Mouse (Mus musculus): ENCODE data around the gene Tmc5. TPM values are rescaled to one million over a fixed set of nuclear protein-coding genes. Genes with fewer than 3 reads are reported as not detected.

Gene Tmc5
- polyA plus RNA-seq, 1 experiment from 2014 or later = 0.18 TPM

- Histone ChIP-seq H3K4me1 (ENCODE audit: control insufficient read depth, insufficient read depth, low read length) (peaks cover 24% of the 10 kb centered on the region), H3K4me3 (ENCODE audit: low read depth, low read length) (no peak overlapping the region), H3K27me3 (ENCODE audit: control insufficient read depth, insufficient read depth, low read depth, low read length) (no peaks in the 10 kb centered on the region), H3K36me3 (ENCODE audit: control insufficient read depth, insufficient read depth, low read length) (0 out of 2 replicates have a peak, but pooled peaks cover 3% of the 10 kb centered on the region), H3K9ac (ENCODE audit: low read depth, low read length) (no peak overlapping the region), H3K4me2 (ENCODE audit: low read length) (no peak overlapping the region), H3K27ac (ENCODE audit: low read length) (no peak overlapping the region), H3K9me3 (replicated peaks; ENCODE audit: control insufficient read depth, low read length, poor library complexity, severe bottlenecking) (no peaks in the 10 kb centered on the region)
- ATAC-seq = no peak
- 91% methylated on average over 5 of the region's 5 CpGs for WGBS
Measured at GRCm38 (mm10) chr7:118706488-118706887, 109.4 kb downstream of the Tmc5 start.

GRCm38 (mm10) chr7:118707216-118707615 lies 110.1 kb downstream of the Tmc5 start:
- 0 out of 2 replicates have a peak, but pooled peaks cover 3% of the 10 kb centered on the region for H3K36me3 ChIP-seq (ENCODE audit: control insufficient read depth, insufficient read depth, low read length)
- H3K4me1 ChIP-seq (ENCODE audit: control insufficient read depth, insufficient read depth, low read length) = peaks cover 24% of the 10 kb centered on the region
- no peaks in the 10 kb centered on the region for H3K27me3 ChIP-seq (ENCODE audit: control insufficient read depth, insufficient read depth, low read depth, low read length)
- no peak overlapping the region for H3K9ac ChIP-seq (ENCODE audit: low read depth, low read length)
- H3K4me3 ChIP-seq (ENCODE audit: low read depth, low read length) = no peak overlapping the region
- WGBS = 86% methylated on average over 2 of the region's 2 CpGs
- no peak overlapping the region for H3K27ac ChIP-seq (ENCODE audit: low read length)
- no peak for ATAC-seq
- H3K9me3 ChIP-seq (replicated peaks; ENCODE audit: control insufficient read depth, low read length, poor library complexity, severe bottlenecking) = no peaks in the 10 kb centered on the region
- H3K4me2 ChIP-seq (ENCODE audit: low read length) = no peak overlapping the region

GRCm38 (mm10) chr7:118708002-118708401 lies 110.9 kb downstream of the Tmc5 start:
- no peaks in the 10 kb centered on the region for H3K27me3 ChIP-seq (ENCODE audit: control insufficient read depth, insufficient read depth, low read depth, low read length)

GRCm38 (mm10) chr7:118710776-118711175 lies 113.7 kb downstream of the Tmc5 start:
- ATAC-seq = no peak
- H3K4me2 ChIP-seq (ENCODE audit: low read length) = no peak overlapping the region
- 56% methylated on average over 5 of the region's 5 CpGs for WGBS
- H3K9me3 ChIP-seq (replicated peaks; ENCODE audit: control insufficient read depth, low read length, poor library complexity, severe bottlenecking) = no peaks in the 10 kb centered on the region
- H3K4me3 ChIP-seq (ENCODE audit: low read depth, low read length) = no peak overlapping the region
- no peak overlapping the region for H3K27ac ChIP-seq (ENCODE audit: low read length)
- peaks cover 8% of the 10 kb centered on the region; the same call in 1 of the 2 replicates for H3K36me3 ChIP-seq (ENCODE audit: control insufficient read depth, insufficient read depth, low read length)
- no peaks in the 10 kb centered on the region for H3K27me3 ChIP-seq (ENCODE audit: control insufficient read depth, insufficient read depth, low read depth, low read length)
- peaks cover 19% of the 10 kb centered on the region for H3K4me1 ChIP-seq (ENCODE audit: control insufficient read depth, insufficient read depth, low read length)
- no peak overlapping the region for H3K9ac ChIP-seq (ENCODE audit: low read depth, low read length)

More at GRCm38 (mm10) chr7:118708002-118708401, 110.9 kb downstream of the Tmc5 start:
- H3K9me3 ChIP-seq (replicated peaks; ENCODE audit: control insufficient read depth, low read length, poor library complexity, severe bottlenecking) = no peaks in the 10 kb centered on the region
- no peak overlapping the region for H3K4me2 ChIP-seq (ENCODE audit: low read length)
- no peak for ATAC-seq
- 0 out of 2 replicates have a peak, but pooled peaks cover 1% of the 10 kb centered on the region for H3K36me3 ChIP-seq (ENCODE audit: control insufficient read depth, insufficient read depth, low read length)
- H3K9ac ChIP-seq (ENCODE audit: low read depth, low read length) = no peak overlapping the region
- WGBS = 88% methylated on average over 4 of the region's 4 CpGs
- no peak overlapping the region for H3K27ac ChIP-seq (ENCODE audit: low read length)
- no peak overlapping the region for H3K4me3 ChIP-seq (ENCODE audit: low read depth, low read length)
- H3K4me1 ChIP-seq (ENCODE audit: control insufficient read depth, insufficient read depth, low read length) = peaks cover 23% of the 10 kb centered on the region

- H3K4me2 ChIP-seq (ENCODE audit: low read length) = peak within 1 kb of the TSS; percentile 66
- WGBS = under 1% methylated on average over 48 of the region's 48 CpGs
- no peaks in the 10 kb centered on the region for H3K9me3 ChIP-seq (replicated peaks; ENCODE audit: control insufficient read depth, low read length, poor library complexity, severe bottlenecking)
- peaks cover 14% of the 10 kb centered on the region for H3K4me1 ChIP-seq (ENCODE audit: control insufficient read depth, insufficient read depth, low read length)
- H3K27me3 ChIP-seq (ENCODE audit: control insufficient read depth, insufficient read depth, low read depth, low read length) = no peaks in the 10 kb centered on the region
- H3K27ac ChIP-seq (ENCODE audit: low read length) = peak within 1 kb of the TSS; percentile 67
- H3K9ac ChIP-seq (ENCODE audit: low read depth, low read length) = peak within 1 kb of the TSS; percentile 71
- peak; percentile 98 for ATAC-seq
- peak within 1 kb of the TSS; percentile 65 for H3K4me3 ChIP-seq (ENCODE audit: low read depth, low read length)
- H3K36me3 ChIP-seq (ENCODE audit: control insufficient read depth, insufficient read depth, low read length) = peaks cover 8% of the 10 kb centered on the region; the same call in 1 of the 2 replicates
Measured at GRCm38 (mm10) chr7:118712228-118713173, 115.4 kb downstream of the Tmc5 start, which contains the start of gene Ccp110. Gene Ccp110 (plus strand): TSS chr7:118712552.

GRCm38 (mm10) chr7:118714873-118715272 lies 117.8 kb downstream of the Tmc5 start:
- H3K27me3 ChIP-seq (ENCODE audit: control insufficient read depth, insufficient read depth, low read depth, low read length) = no peaks in the 10 kb centered on the region
- H3K36me3 ChIP-seq (ENCODE audit: control insufficient read depth, insufficient read depth, low read length) = peaks cover 20% of the 10 kb centered on the region
- ATAC-seq = no peak
- 83% methylated on average over 1 of the region's 1 CpGs for WGBS
- H3K4me1 ChIP-seq (ENCODE audit: control insufficient read depth, insufficient read depth, low read length) = peaks cover 14% of the 10 kb centered on the region
- no peaks in the 10 kb centered on the region for H3K9me3 ChIP-seq (replicated peaks; ENCODE audit: control insufficient read depth, low read length, poor library complexity, severe bottlenecking)
- H3K27ac ChIP-seq (ENCODE audit: low read length) = no peak overlapping the region
- H3K4me2 ChIP-seq (ENCODE audit: low read length) = no peak overlapping the region
- no peak overlapping the region for H3K9ac ChIP-seq (ENCODE audit: low read depth, low read length)
- H3K4me3 ChIP-seq (ENCODE audit: low read depth, low read length) = no peak overlapping the region

- no peak overlapping the region for H3K4me2 ChIP-seq (ENCODE audit: low read length)
- no peak overlapping the region for H3K4me3 ChIP-seq (ENCODE audit: low read depth, low read length)
- H3K36me3 ChIP-seq (ENCODE audit: control insufficient read depth, insufficient read depth, low read length) = peaks cover 29% of the 10 kb centered on the region
- H3K9me3 ChIP-seq (replicated peaks; ENCODE audit: control insufficient read depth, low read length, poor library complexity, severe bottlenecking) = no peaks in the 10 kb centered on the region
- no peak for ATAC-seq
- peaks cover 13% of the 10 kb centered on the region for H3K4me1 ChIP-seq (ENCODE audit: control insufficient read depth, insufficient read depth, low read length)
- no peaks in the 10 kb centered on the region for H3K27me3 ChIP-seq (ENCODE audit: control insufficient read depth, insufficient read depth, low read depth, low read length)
- WGBS = 95% methylated on average over 4 of the region's 4 CpGs
- H3K27ac ChIP-seq (ENCODE audit: low read length) = no peak overlapping the region
- no peak overlapping the region for H3K9ac ChIP-seq (ENCODE audit: low read depth, low read length)
Measured at GRCm38 (mm10) chr7:118718066-118718465, 121.0 kb downstream of the Tmc5 start.

- H3K27me3 ChIP-seq (ENCODE audit: control insufficient read depth, insufficient read depth, low read depth, low read length) = no peaks in the 10 kb centered on the region
- no peak overlapping the region for H3K27ac ChIP-seq (ENCODE audit: low read length)
- no peak overlapping the region for H3K4me2 ChIP-seq (ENCODE audit: low read length)
- WGBS = 87% methylated on average over 9 of the region's 9 CpGs
- no peak for ATAC-seq
- H3K9ac ChIP-seq (ENCODE audit: low read depth, low read length) = no peak overlapping the region
- no peak overlapping the region for H3K4me3 ChIP-seq (ENCODE audit: low read depth, low read length)
- no peaks in the 10 kb centered on the region for H3K4me1 ChIP-seq (ENCODE audit: control insufficient read depth, insufficient read depth, low read length)
- peaks cover 43% of the 10 kb centered on the region for H3K36me3 ChIP-seq (ENCODE audit: control insufficient read depth, insufficient read depth, low read length)
- no peaks in the 10 kb centered on the region for H3K9me3 ChIP-seq (replicated peaks; ENCODE audit: control insufficient read depth, low read length, poor library complexity, severe bottlenecking)
Measured at GRCm38 (mm10) chr7:118723927-118724326, 126.8 kb downstream of the Tmc5 start.
